Mouse (Mus musculus): ENCODE measurements around the gene BC003965. TPM values are rescaled to one million over a fixed set of nuclear protein-coding genes. Genes with fewer than 3 reads are reported as not detected.

BC003965 gene
- polyA plus RNA-seq, 1 experiment from 2014 or later, result 14.8 TPM

DNA sequence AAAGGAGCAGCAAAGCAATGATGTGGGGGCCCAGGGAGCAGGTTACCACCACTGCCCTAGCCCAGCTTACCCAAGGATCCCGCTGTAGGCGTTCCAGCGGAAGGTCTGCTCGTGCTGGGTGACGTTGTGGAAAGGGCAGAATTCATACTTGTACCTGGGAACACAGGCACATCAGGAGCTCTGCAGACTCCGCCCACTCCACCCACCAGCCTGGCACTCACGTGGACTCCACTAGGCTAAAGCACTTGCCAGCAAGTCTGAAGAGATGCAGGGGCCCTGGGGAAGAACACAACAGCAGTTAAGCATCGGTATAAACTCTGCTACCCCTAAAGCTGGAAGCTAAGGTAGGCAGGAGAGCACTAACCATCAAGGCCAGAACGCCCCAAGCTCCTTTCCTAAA is 51.3 kb downstream of the BC003965 start:
- DNase-seq (ENCODE audit: low read depth, low spot score) (no peak), ATAC-seq (no peak)
- no peaks in the 10 kb centered on the region for H3K27me3 ChIP-seq
- in situ Hi-C loops (cut with MboI; ENCODE audit: low pct_unique_long_range_greater_than_20kb), result no loop called here
- TF ChIP-seq CTCF (IDR thresholded peaks at IDR 0.05), result no peak
- ChIA-PET CTCF (interaction anchor here (1.2 kb wide), 1 partner anchor 50 kb away, joined by 3 read pairs; no protein-coding TSS in a partner anchor), POLR2A (interaction anchor here (1.3 kb wide), 1 partner anchor 37 kb away, joined by 3 read pairs; no protein-coding TSS in a partner anchor)

Other genes starting within 250 kb of the BC003965 start
- gene Mapk8ip3, start 247.6 kb upstream of the BC003965 start, polyA plus RNA-seq (2021), result 66.3 TPM
- gene Jpt2, start 223.9 kb upstream of the BC003965 start, polyA plus RNA-seq (2021), result 50.2 TPM
- 14.6 TPM for gene Cramp1l, start 168.8 kb upstream of the BC003965 start, polyA plus RNA-seq (2021)
- 24.5 TPM for gene Ift140, start 168.5 kb upstream of the BC003965 start, polyA plus RNA-seq (2021)
- 0.14 TPM for gene Tmem204, start 101.0 kb upstream of the BC003965 start, polyA plus RNA-seq (2021)
- gene Telo2, start 68.6 kb upstream of the BC003965 start, polyA plus RNA-seq (2021), result 26.7 TPM
- gene Ptx4, start 63.8 kb upstream of the BC003965 start, polyA plus RNA-seq (2021), result 0.05 TPM
- gene Clcn7, start 51.2 kb upstream of the BC003965 start, polyA plus RNA-seq (2021), result 47.5 TPM
- gene Ccdc154, start 22.1 kb upstream of the BC003965 start, polyA plus RNA-seq (2021), result 0.32 TPM
- gene Gm38655, start 9.1 kb upstream of the BC003965 start, polyA plus RNA-seq (2021), result not detected
- gene Unkl, start 3.8 kb downstream of the BC003965 start, polyA plus RNA-seq (2021), result 9.8 TPM
- gene Gnptg, start 55.6 kb downstream of the BC003965 start, polyA plus RNA-seq (2021), result 43.1 TPM
- 40.6 TPM for gene Tsr3, start 55.6 kb downstream of the BC003965 start, polyA plus RNA-seq (2021)
- gene Baiap3, start 71.8 kb downstream of the BC003965 start, polyA plus RNA-seq (2021), result 0.12 TPM
- 437 TPM for gene Ube2i, start 90.1 kb downstream of the BC003965 start, polyA plus RNA-seq (2021)
- not detected for gene Prss34, start 113.8 kb downstream of the BC003965 start, polyA plus RNA-seq (2021)
- gene Prss28, start 124.1 kb downstream of the BC003965 start, polyA plus RNA-seq (2021), result not detected
- gene Prss29, start 134.1 kb downstream of the BC003965 start, polyA plus RNA-seq (2021), result not detected
- not detected for gene Tpsab1, start 161.0 kb downstream of the BC003965 start, polyA plus RNA-seq (2021)
- not detected for gene Tpsb2, start 181.8 kb downstream of the BC003965 start, polyA plus RNA-seq (2021)
- gene Tpsg1, start 184.7 kb downstream of the BC003965 start, polyA plus RNA-seq (2021), result not detected
- 0.23 TPM for gene Cacna1h, start 249.2 kb downstream of the BC003965 start, polyA plus RNA-seq (2021)

Measured in Patski (cell line).